Mouse (Mus musculus) brain, embryonic 14.5 days (tissue): ENCODE results near the gene Usp29.

Source experiments
- CTCF ChIP-seq: fragments of 200-500 bp; IDR thresholded peaks from 2 replicates; pipeline ENCODE4 v1.5.1; 2012; ENCODE audit warnings: inconsistent platforms, mild to moderate bottlenecking, moderate library complexity, borderline replicate concordance; ENCODE audit not compliant: insufficient read depth, insufficient read length; ENCODE audit errors: extremely low read depth
- POLR2A ChIP-seq: fragments of 200-500 bp; IDR thresholded peaks from 2 replicates; pipeline ENCODE4 v1.6.1; 2012; ENCODE audit warnings: mild to moderate bottlenecking, inconsistent platforms, borderline replicate concordance; ENCODE audit not compliant: poor library complexity, insufficient read depth, insufficient read length, severe bottlenecking; ENCODE audit errors: extremely low read depth

- no peak for TF ChIP-seq POLR2A
- TF ChIP-seq CTCF, result no peak
Observed at GRCm38 (mm10) chr7:6731373-6731772, 995 bp downstream of the Usp29 start.
